Mouse (Mus musculus) MEL (cell line): ENCODE results near the gene Gm11939. TPM values are rescaled to one million over a fixed set of nuclear protein-coding genes. Genes with fewer than 3 reads are reported as not detected.

ENCODE experiments used
- DNase-seq: peaks from one replicate; pipeline ENCODE4 v3.0.0; 2011; ENCODE audit warnings: low read depth, low spot score
- H3K27ac ChIP-seq: 2 replicates; pipeline ENCODE4 v1.5.1; 2012; ENCODE audit warnings: low read depth, mild to moderate bottlenecking, control low read depth, low read length, moderate library complexity; ENCODE audit not compliant: control insufficient read depth
- H3K27me3 ChIP-seq, 2 experiments: fragments of 150-350 bp in 1 of 2; sonication (generic) in 1 of 2; 2 replicates each; pipeline ENCODE4 v1.6.1; 2012; ENCODE audit warnings: low read length in 2 of 2, mild to moderate bottlenecking in 2 of 2, improper control_type of control experiment in 1 of 2, moderate library complexity in 1 of 2; ENCODE audit not compliant: insufficient read depth in 2 of 2, control insufficient read depth in 1 of 2
- H3K36me3 ChIP-seq, 2 experiments: 2 replicates each; pipeline ENCODE4 v1.6.1; 2012 to 2014; ENCODE audit warnings: low read length in 2 of 2, improper control_type of control experiment in 1 of 2, inconsistent platforms in 1 of 2, mild to moderate bottlenecking in 1 of 2; ENCODE audit not compliant: insufficient read depth in 2 of 2, control insufficient read depth in 1 of 2
- H3K4me1 ChIP-seq, 2 experiments: fragments of 150-350 bp in 1 of 2; sonication (generic) in 1 of 2; 2 replicates each; pipeline ENCODE4 v1.6.1; 2012; ENCODE audit warnings: low read length in 2 of 2, improper control_type of control experiment in 1 of 2, mild to moderate bottlenecking in 1 of 2; ENCODE audit not compliant: insufficient read depth in 2 of 2, control insufficient read depth in 1 of 2
- H3K4me3 ChIP-seq, 2 experiments: fragments of 150-350 bp in 1 of 2; sonication (generic) in 1 of 2; 2 replicates each; pipeline ENCODE4 v1.5.1; 2012; ENCODE audit warnings: low read depth in 2 of 2, low read length in 2 of 2, mild to moderate bottlenecking in 2 of 2, moderate library complexity in 2 of 2, control low read depth in 1 of 2, improper control_type of control experiment in 1 of 2; ENCODE audit not compliant: control insufficient read depth in 1 of 2, insufficient read depth in 1 of 2
- H3K79me2 ChIP-seq: 2 replicates; pipeline ENCODE4 v1.6.1; 2012; ENCODE audit warnings: mild to moderate bottlenecking, low read length, moderate library complexity; ENCODE audit not compliant: control insufficient read depth, poor library complexity, insufficient read depth
- H3K9ac ChIP-seq: 2 replicates; pipeline ENCODE4 v1.6.1; 2012; ENCODE audit warnings: low read depth, mild to moderate bottlenecking, control low read depth, low read length, moderate library complexity; ENCODE audit not compliant: control insufficient read depth, poor library complexity, severe bottlenecking
- H3K9me3 ChIP-seq: fragments of 150-350 bp; sonication (generic); replicated peaks from 2 replicates; pipeline ENCODE4 v1.6.1; 2012; ENCODE audit warnings: mild to moderate bottlenecking, low read length, improper control_type of control experiment, moderate library complexity; ENCODE audit not compliant: insufficient read depth
- BHLHE40 ChIP-seq: IDR thresholded peaks from 2 replicates; pipeline ENCODE4 v1.6.1; 2012; ENCODE audit warnings: low read depth, mild to moderate bottlenecking, inconsistent platforms, low read length, improper control_type of control experiment, borderline replicate concordance
- CHD2 ChIP-seq: IDR thresholded peaks from 2 replicates; pipeline ENCODE4 v1.6.1; 2011; ENCODE audit warnings: low read length, improper control_type of control experiment
- CTCF ChIP-seq, 3 experiments: IDR thresholded peaks in 2 of 3; conservative IDR thresholded peaks in 1 of 3; 2 replicates each; pipeline ENCODE4 v1.5.1; 2011 to 2012; ENCODE audit warnings: low read length in 3 of 3, low read depth in 2 of 3, mild to moderate bottlenecking in 2 of 3, improper control_type of control experiment in 1 of 3, inconsistent platforms in 1 of 3, mixed read lengths in 1 of 3, moderate library complexity in 1 of 3; ENCODE audit not compliant: control insufficient read depth in 1 of 3, insufficient read depth in 1 of 3, poor library complexity in 1 of 3, severe bottlenecking in 1 of 3
- GATA1 ChIP-seq: IDR thresholded peaks from 2 replicates; pipeline ENCODE4 v1.6.1; 2011; ENCODE audit warnings: low read depth, low read length, improper control_type of control experiment
- HCFC1 ChIP-seq: IDR thresholded peaks from 2 replicates; pipeline ENCODE4 v1.6.1; 2012; ENCODE audit warnings: low read depth, mild to moderate bottlenecking, inconsistent platforms, low read length, improper control_type of control experiment, moderate library complexity
- MEF2A ChIP-seq: IDR thresholded peaks from 2 replicates; pipeline ENCODE4 v1.6.1; 2014; ENCODE audit warnings: low read depth, mild to moderate bottlenecking, inconsistent platforms, low read length, improper control_type of control experiment; ENCODE audit not compliant: poor library complexity, insufficient replicate concordance, severe bottlenecking; ENCODE audit errors: extremely low read depth
- NRF1 ChIP-seq: IDR thresholded peaks from 2 replicates; pipeline ENCODE4 v1.6.1; 2014; ENCODE audit warnings: low read depth, mild to moderate bottlenecking, inconsistent platforms, low read length, improper control_type of control experiment, moderate library complexity; ENCODE audit not compliant: poor library complexity, insufficient read depth, severe bottlenecking
- POLR2A ChIP-seq, 2 experiments: IDR thresholded peaks; 2 replicates each; pipeline ENCODE4 v1.6.1; 2011 to 2012; ENCODE audit warnings: low read length in 2 of 2, mild to moderate bottlenecking in 2 of 2, control low read depth in 1 of 2, improper control_type of control experiment in 1 of 2, low read depth in 1 of 2, moderate library complexity in 1 of 2; ENCODE audit not compliant: control insufficient read depth in 1 of 2, insufficient read depth in 1 of 2, poor library complexity in 1 of 2
- POLR2AphosphoS5 ChIP-seq: IDR thresholded peaks from 2 replicates; pipeline ENCODE4 v1.6.1; 2012; ENCODE audit warnings: low read depth, borderline replicate concordance, mild to moderate bottlenecking, inconsistent platforms, low read length, moderate library complexity, mixed read lengths
- RCOR1 ChIP-seq: IDR thresholded peaks from 2 replicates; pipeline ENCODE4 v1.6.1; 2012; ENCODE audit warnings: low read depth, mild to moderate bottlenecking, inconsistent platforms, low read length, improper control_type of control experiment
- SIN3A ChIP-seq: IDR thresholded peaks from 2 replicates; pipeline ENCODE4 v1.6.1; 2012; ENCODE audit warnings: low read length, improper control_type of control experiment, inconsistent platforms
- ZKSCAN1 ChIP-seq: IDR thresholded peaks from 2 replicates; pipeline ENCODE4 v1.6.1; 2012; ENCODE audit warnings: low read depth, mild to moderate bottlenecking, inconsistent platforms, low read length, improper control_type of control experiment, moderate library complexity
- polyA plus RNA-seq, 2 experiments: library from polyadenylated mRNA; stranded (reverse) in 1 of 2; unstranded in 1 of 2; fragments of >175 nt in 1 of 2; fragments of >200 nt in 1 of 2; gene quantifications; 2 replicates each; pipeline versions ENCODE4 v1.2.1 to v1.2.4; 2012; ENCODE audit warnings: low replicate concordance in 2 of 2, low read depth in 1 of 2; ENCODE audit not compliant: insufficient read length in 2 of 2, insufficient read depth in 1 of 2, missing spikeins in 1 of 2
- total RNA-seq: library from RNA; depleted of rRNA; stranded (reverse); fragments of 300-350 nt; gene quantifications from 2 replicates; pipeline ENCODE4 v1.2.3, GENCODE M21; 2012

Gene Gm11939
- total and polyA plus RNA-seq, 3 experiments, result not detected

GRCm38 (mm10) chr11:99556753-99557152, 2.5 kb downstream of the Gm11939 start, which contains the start of gene Krtap3-2:
Gene Krtap3-2, minus strand, starts transcription at chr11:99556853.
- H3K36me3 ChIP-seq, result no peaks in the 10 kb centered on the region
- no peak within 1 kb of the TSS for H3K9ac ChIP-seq
- no peak for DNase-seq
- H3K79me2 ChIP-seq, result no peaks in the 10 kb centered on the region
- no peaks in the 10 kb centered on the region for H3K9me3 ChIP-seq
- no peaks in the 10 kb centered on the region for H3K4me1 ChIP-seq
- H3K27me3 ChIP-seq, result no peaks in the 10 kb centered on the region
- no peak within 1 kb of the TSS for H3K4me3 ChIP-seq
- no peak for TF ChIP-seq MEF2A
- H3K27ac ChIP-seq, result no peak within 1 kb of the TSS

GRCm38 (mm10) chr11:99556195-99556594, 3.1 kb downstream of the Gm11939 start:
- H3K36me3 ChIP-seq, result no peaks in the 10 kb centered on the region
- no peak for DNase-seq
- no peak overlapping the region for H3K9ac ChIP-seq
- no peak overlapping the region for H3K4me3 ChIP-seq
- no peaks in the 10 kb centered on the region for H3K9me3 ChIP-seq
- H3K27ac ChIP-seq, result no peak overlapping the region
- H3K79me2 ChIP-seq, result no peaks in the 10 kb centered on the region
- H3K27me3 ChIP-seq, result no peaks in the 10 kb centered on the region
- H3K4me1 ChIP-seq, result no peaks in the 10 kb centered on the region
- no peak for TF ChIP-seq HCFC1
- no peak for TF ChIP-seq ZKSCAN1
- TF ChIP-seq BHLHE40, result no peak
- TF ChIP-seq POLR2A (IDR thresholded peaks at IDR 0.05; ENCODE audit: control insufficient read depth in 1 of 2, insufficient read depth in 1 of 2, low read depth in 1 of 2, low read length in 2 of 2, poor library complexity in 1 of 2), result no peak
- no peak for TF ChIP-seq NRF1
- no peak for TF ChIP-seq RCOR1
- TF ChIP-seq SIN3A, result no peak
- no peak for TF ChIP-seq POLR2AphosphoS5
- TF ChIP-seq MEF2A, result no peak

DNA sequence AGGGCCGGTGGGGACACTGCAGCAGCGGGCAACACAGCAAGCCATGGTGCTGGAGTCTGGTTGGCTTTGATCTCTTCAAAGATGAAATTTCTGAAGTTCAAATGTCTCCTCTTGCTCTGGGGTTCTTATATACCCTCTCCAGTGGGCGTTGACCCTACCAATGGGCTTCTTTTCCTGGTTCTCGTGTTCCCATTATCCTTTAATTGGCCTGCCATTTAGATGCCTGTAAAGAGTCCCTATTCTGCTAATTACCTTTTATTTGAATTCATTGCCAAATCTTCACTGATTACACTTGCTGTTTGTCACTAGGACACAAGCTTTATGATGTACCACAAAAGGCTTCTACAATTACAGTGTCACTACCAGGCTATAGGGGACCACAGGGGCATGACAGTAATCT, 8.5 kb downstream of the Gm11939 start, which contains the start of gene Krtap3-3:
Gene Krtap3-3, minus strand, starts transcription at position 101 of the 400 bp plus-strand sequence.
- Histone ChIP-seq H3K9ac (no peak within 1 kb of the TSS), H3K27me3 (no peaks in the 10 kb centered on the region), H3K79me2 (no peaks in the 10 kb centered on the region)
- TF ChIP-seq CTCF (IDR thresholded peaks at IDR 0.05 in 2 of 3, conservative IDR thresholded peaks at IDR 0.05 in 1 of 3; ENCODE audit: control insufficient read depth in 1 of 3, insufficient read depth in 1 of 3, low read depth in 2 of 3, low read length in 3 of 3, poor library complexity in 1 of 3, severe bottlenecking in 1 of 3) (no peak), GATA1 (no peak), CHD2 (no peak)
- TF ChIP-seq, all 39 proteins: peak for 0
- Histone ChIP-seq H3K36me3 (no peaks in the 10 kb centered on the region), H3K4me3 (no peak within 1 kb of the TSS), H3K4me1 (no peaks in the 10 kb centered on the region), H3K27ac (no peak within 1 kb of the TSS), H3K9me3 (no peaks in the 10 kb centered on the region)
- no peak for DNase-seq
